Mouse (Mus musculus) ES-E14 (cell line): ENCODE measurements around the gene Tlr9. TPM values are rescaled to one million over a fixed set of nuclear protein-coding genes. Genes with fewer than 3 reads are reported as not detected.
A peak's percentile ranks its signal among the peaks of the same experiment; 100 is the strongest.

ENCODE experiments used
- DNase-seq: peaks from one replicate; pipeline ENCODE4 v3.0.0-alpha.2; 2013; ENCODE audit warnings: low read depth, low spot score
- H3K27ac ChIP-seq: 2 replicates; pipeline ENCODE4 v1.5.1; 2012; ENCODE audit warnings: low read depth, mild to moderate bottlenecking, low read length, moderate library complexity, mixed read lengths; ENCODE audit not compliant: poor library complexity, insufficient read depth, severe bottlenecking
- H3K36me3 ChIP-seq: 2 replicates; pipeline ENCODE4 v1.6.1; 2012; ENCODE audit warnings: mild to moderate bottlenecking, low read length, moderate library complexity, mixed read lengths; ENCODE audit not compliant: control insufficient read depth, poor library complexity, insufficient read depth, severe bottlenecking
- H3K4me1 ChIP-seq, 2 experiments: fragments of 150-350 bp in 1 of 2; sonication (generic) in 1 of 2; 2 replicates each; pipeline ENCODE4 v1.6.1; 2012; ENCODE audit warnings: low read length in 2 of 2, mild to moderate bottlenecking in 1 of 2, mixed read lengths in 1 of 2; ENCODE audit not compliant: control insufficient read depth in 2 of 2, insufficient read depth in 2 of 2, poor library complexity in 1 of 2
- H3K4me3 ChIP-seq, 2 experiments: fragments of 150-350 bp in 1 of 2; sonication (generic) in 1 of 2; 2 replicates each; pipeline ENCODE4 v1.5.1; 2012; ENCODE audit warnings: low read length in 2 of 2, low read depth in 1 of 2, mild to moderate bottlenecking in 1 of 2, mixed read lengths in 1 of 2; ENCODE audit not compliant: insufficient read depth in 1 of 2, poor library complexity in 1 of 2, severe bottlenecking in 1 of 2
- H3K9ac ChIP-seq: 2 replicates; pipeline ENCODE4 v1.6.1; 2012; ENCODE audit warnings: low read depth, mild to moderate bottlenecking, low read length, mixed read lengths; ENCODE audit not compliant: poor library complexity, insufficient read depth, severe bottlenecking
- H3K9me3 ChIP-seq: fragments of 150-350 bp; sonication (generic); 2 replicates; pipeline ENCODE4 v1.6.1; 2012; ENCODE audit warnings: low read depth, mild to moderate bottlenecking, low read length; ENCODE audit not compliant: control insufficient read depth, insufficient read depth
- CHD2 ChIP-seq: IDR thresholded peaks from 2 replicates; pipeline ENCODE4 v1.6.1; 2014; ENCODE audit warnings: mild to moderate bottlenecking, low read depth, low read length, inconsistent platforms
- HCFC1 ChIP-seq: IDR thresholded peaks from 2 replicates; pipeline ENCODE4 v1.6.1; 2012; ENCODE audit warnings: low read length, inconsistent platforms, borderline replicate concordance; ENCODE audit not compliant: insufficient read depth
- MAFK ChIP-seq: IDR thresholded peaks from 2 replicates; pipeline ENCODE4 v1.6.1; 2014; ENCODE audit warnings: mild to moderate bottlenecking, low read depth, low read length, inconsistent platforms; ENCODE audit not compliant: insufficient read depth
- ZC3H11A ChIP-seq: IDR thresholded peaks from 2 replicates; pipeline ENCODE4 v1.6.1; 2012; ENCODE audit warnings: low read depth, mild to moderate bottlenecking, inconsistent platforms, low read length, borderline replicate concordance
- ZNF384 ChIP-seq: IDR thresholded peaks from 2 replicates; pipeline ENCODE4 v1.6.1; 2012; ENCODE audit warnings: low read depth, low read length, inconsistent platforms
- in situ Hi-C, 2 experiments: fragments of 600-800 bp; cut with MboI; formaldehyde crosslinking; loops; one replicate each; pipeline ENCODE4 v1.15.1; 2025; ENCODE audit warnings: low sequenced_read_pairs in 2 of 2, inconsistent platforms in 1 of 2; ENCODE audit not compliant: unreplicated experiment in 2 of 2
- total RNA-seq: library from RNA; depleted of rRNA; stranded (reverse); fragments of 300-350 nt; gene quantifications from 2 replicates; pipeline ENCODE4 v1.2.3, GENCODE M21; 2012

Gene Tlr9
- total RNA-seq, 1 experiment, result 0.09 TPM

DNA sequence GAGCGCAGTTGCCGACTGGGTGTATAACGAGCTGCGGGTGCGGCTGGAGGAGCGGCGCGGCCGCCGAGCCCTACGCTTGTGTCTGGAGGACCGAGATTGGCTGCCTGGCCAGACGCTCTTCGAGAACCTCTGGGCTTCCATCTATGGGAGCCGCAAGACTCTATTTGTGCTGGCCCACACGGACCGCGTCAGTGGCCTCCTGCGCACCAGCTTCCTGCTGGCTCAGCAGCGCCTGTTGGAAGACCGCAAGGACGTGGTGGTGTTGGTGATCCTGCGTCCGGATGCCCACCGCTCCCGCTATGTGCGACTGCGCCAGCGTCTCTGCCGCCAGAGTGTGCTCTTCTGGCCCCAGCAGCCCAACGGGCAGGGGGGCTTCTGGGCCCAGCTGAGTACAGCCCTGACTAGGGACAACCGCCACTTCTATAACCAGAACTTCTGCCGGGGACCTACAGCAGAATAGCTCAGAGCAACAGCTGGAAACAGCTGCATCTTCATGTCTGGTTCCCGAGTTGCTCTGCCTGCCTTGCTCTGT is 3.8 kb downstream of the Tlr9 start:
- Histone ChIP-seq H3K27ac (no peak overlapping the region), H3K36me3 (no peaks in the 10 kb centered on the region), H3K9ac (peak overlapping the region; percentile 64), H3K4me1 (peaks cover 0 to 8% of the 10 kb centered on the region in 2 experiments; a peak in 1 of 4 replicates), H3K4me3 (peak overlapping the region; percentile 61 to 71), H3K9me3 (no peaks in the 10 kb centered on the region)
- no peak for TF ChIP-seq HCFC1
- 0 out of 2 replicates have a peak, but pooled peaks have one; percentile 9 for TF ChIP-seq MAFK
- in situ Hi-C loops, result no loop called here
- no peak for DNase-seq

GRCm38 (mm10) chr9:106227790-106228429 is 5.5 kb downstream of the Tlr9 start:
- Histone ChIP-seq H3K27ac (no peak overlapping the region), H3K36me3 (no peaks in the 10 kb centered on the region), H3K4me3 (no peak overlapping the region), H3K4me1 (peaks cover 0 to 11% of the 10 kb centered on the region in 2 experiments; a peak in 1 of 4 replicates), H3K9me3 (no peaks in the 10 kb centered on the region), H3K9ac (no peak overlapping the region)
- no peak for TF ChIP-seq HCFC1
- no peak for TF ChIP-seq CHD2
- no peak for TF ChIP-seq ZNF384
- TF ChIP-seq ZC3H11A, result no peak
- in situ Hi-C loops, result no loop called here
- DNase-seq, result no peak

GRCm38 (mm10) chr9:106230051-106230733 is 7.8 kb downstream of the Tlr9 start:
- no peak for TF ChIP-seq CHD2
- TF ChIP-seq MAFK, result peak; percentile 34; the same call in 1 of the 2 replicates
- no peak for TF ChIP-seq HCFC1
- no peak for TF ChIP-seq ZC3H11A
- Histone ChIP-seq H3K4me3 (no peak overlapping the region), H3K36me3 (peaks cover 4% of the 10 kb centered on the region; the same call in 1 of the 2 replicates), H3K9me3 (no peaks in the 10 kb centered on the region), H3K4me1 (peaks cover 0 to 11% of the 10 kb centered on the region in 2 experiments; a peak in 2 of 4 replicates), H3K27ac (no peak overlapping the region), H3K9ac (no peak overlapping the region)
- DNase-seq, result no peak
- in situ Hi-C loops, result no loop called here

GRCm38 (mm10) chr9:106230734-106231106 is 8.3 kb downstream of the Tlr9 start:
- Histone ChIP-seq H3K4me1 (peaks cover 0 to 11% of the 10 kb centered on the region in 2 experiments; a peak in 2 of 4 replicates), H3K9ac (no peak overlapping the region), H3K36me3 (peaks cover 8% of the 10 kb centered on the region; the same call in 1 of the 2 replicates), H3K9me3 (no peaks in the 10 kb centered on the region), H3K27ac (no peak overlapping the region), H3K4me3 (no peak overlapping the region)
- TF ChIP-seq MAFK, result peak; percentile 53; the same call in 1 of the 2 replicates
- no peak for TF ChIP-seq ZNF384
- TF ChIP-seq HCFC1, result no peak
- no peak for DNase-seq
- in situ Hi-C loops, result no loop called here
